In genomic region chr5:147945000-147945666, GRCm38 (mm10) we compare ENCODE assay signal across 9 mouse cellular contexts. TPM values are rescaled to one million over a fixed set of nuclear protein-coding genes. Genes with fewer than 3 reads are reported as not detected.
A peak's percentile ranks its signal among the peaks of the same experiment; 100 is the strongest.
DNase-seq lines count a peak whose midpoint lies in the region; ATAC-seq and TF ChIP-seq lines count a peak whose summit lies in the region.
"Had no signal": no experiment of that assay in that cellular context is flagged by ENCODE, and none has a peak within 500 bp of the region (broad histone marks: within the 10 kb centered on the region; RNA-seq: fewer than 3 reads in every experiment).

No protein-coding gene starts in this region.

- no peak for ATAC-seq in kidney, postnatal 0 days (replicated peaks; ENCODE audit: low FRiP score, low read depth)
- no peak for ATAC-seq in kidney, embryonic 15.5 days (replicated peaks; ENCODE audit: low FRiP score)
- no peak for ATAC-seq in forebrain, embryonic 12.5 days (ENCODE audit: low FRiP score)

- no peaks in the 10 kb centered on the region for H3K36me3 ChIP-seq in kidney, postnatal 0 days (ENCODE audit: insufficient read depth, low read length)
- H3K36me3 ChIP-seq in kidney, embryonic 15.5 days: no peaks in the 10 kb centered on the region
- H3K36me3 ChIP-seq in MEL (ENCODE audit: control insufficient read depth in 1 of 2, insufficient read depth in 2 of 2, low read length in 2 of 2): no peaks in the 10 kb centered on the region
- no peaks in the 10 kb centered on the region for H3K36me3 ChIP-seq in forebrain, embryonic 12.5 days (replicated peaks)
- H3K36me3 ChIP-seq: embryonic facial prominence, embryonic 15.5 days; stomach, embryonic 15.5 days had no signal

- peak; percentile 56 for TF ChIP-seq RAD21 in MEL (IDR thresholded peaks at IDR 0.05; ENCODE audit: low read depth, low read length)

- whole genome bisulfite sequencing in kidney, postnatal 0 days: 29% methylated on average over 5 of the region's 5 CpGs
- WGBS in kidney, embryonic 15.5 days: 30% methylated on average over 5 of the region's 5 CpGs
- WGBS in forebrain, embryonic 12.5 days: 39% methylated on average over 5 of the region's 5 CpGs

- no peak overlapping the region for H3K27ac ChIP-seq in kidney, postnatal 0 days
- H3K27ac ChIP-seq in kidney, embryonic 15.5 days: no peak overlapping the region
- no peak overlapping the region for H3K27ac ChIP-seq in MEL (ENCODE audit: control insufficient read depth, low read depth, low read length)
- no peak overlapping the region for H3K27ac ChIP-seq in forebrain, embryonic 12.5 days
- H3K27ac ChIP-seq: embryonic facial prominence, embryonic 15.5 days; stomach, embryonic 15.5 days had no signal

- no peak for TF ChIP-seq POLR2A in MEL (IDR thresholded peaks at IDR 0.05; ENCODE audit: control insufficient read depth in 1 of 2, insufficient read depth in 1 of 2, low read depth in 1 of 2, low read length in 2 of 2, poor library complexity in 1 of 2)

- TF ChIP-seq CTCF in kidney, postnatal 0 days (IDR thresholded peaks at IDR 0.05; ENCODE audit: low read depth): peak; percentile 79
- TF ChIP-seq CTCF in MEL (IDR thresholded peaks at IDR 0.05 in 2 of 3, conservative IDR thresholded peaks at IDR 0.05 in 1 of 3; ENCODE audit: control insufficient read depth in 1 of 3, insufficient read depth in 1 of 3, low read depth in 2 of 3, low read length in 3 of 3, poor library complexity in 1 of 3, severe bottlenecking in 1 of 3): peak; percentile 28 to 52 (median 30); a peak in 4 of 6 replicates

- no peak overlapping the region for H3K4me3 ChIP-seq in kidney, postnatal 0 days (replicated peaks; ENCODE audit: low read depth, low read length)
- no peak overlapping the region for H3K4me3 ChIP-seq in kidney, embryonic 15.5 days (replicated peaks)
- H3K4me3 ChIP-seq in MEL (ENCODE audit: control insufficient read depth in 1 of 2, insufficient read depth in 1 of 2, low read depth in 2 of 2, low read length in 2 of 2): no peak overlapping the region
- no peak overlapping the region for H3K4me3 ChIP-seq in forebrain, embryonic 12.5 days (replicated peaks)
- H3K4me3 ChIP-seq: embryonic facial prominence, embryonic 15.5 days; stomach, embryonic 15.5 days had no signal

- H3K9ac ChIP-seq in kidney, postnatal 0 days (ENCODE audit: low read depth, low read length): no peak overlapping the region
- no peak overlapping the region for H3K9ac ChIP-seq in kidney, embryonic 15.5 days
- no peak overlapping the region for H3K9ac ChIP-seq in MEL (ENCODE audit: control insufficient read depth, low read depth, low read length, poor library complexity, severe bottlenecking)
- no peak overlapping the region for H3K9ac ChIP-seq in forebrain, embryonic 12.5 days
- H3K9ac ChIP-seq: embryonic facial prominence, embryonic 15.5 days; stomach, embryonic 15.5 days had no signal

- H3K79me2 ChIP-seq in MEL (ENCODE audit: control insufficient read depth, insufficient read depth, low read length, poor library complexity): no peaks in the 10 kb centered on the region

- H3K9me3 ChIP-seq in kidney, postnatal 0 days (replicated peaks; ENCODE audit: low read length): no peaks in the 10 kb centered on the region
- peaks cover 7% of the 10 kb centered on the region; the same call in 1 of the 2 replicates for H3K9me3 ChIP-seq in kidney, embryonic 15.5 days (replicated peaks)
- H3K9me3 ChIP-seq in MEL (replicated peaks; ENCODE audit: insufficient read depth, low read length): no peaks in the 10 kb centered on the region
- peaks cover 3% of the 10 kb centered on the region; the same call in 1 of the 2 replicates for H3K9me3 ChIP-seq in forebrain, embryonic 12.5 days
- H3K9me3 ChIP-seq: embryonic facial prominence, embryonic 15.5 days; stomach, embryonic 15.5 days had no signal

- no peak for TF ChIP-seq EP300 in MEL (IDR thresholded peaks at IDR 0.05; ENCODE audit: low read depth in 1 of 2, low read length in 2 of 2)

- peak; percentile 76 for DNase-seq in kidney, postnatal 0 days (ENCODE audit: low spot score)
- DNase-seq in MEL (ENCODE audit: low read depth, low spot score): peak; percentile 23
- peak; percentile 41 for DNase-seq in adrenal gland, postnatal 14 days
- DNase-seq in kidney, postnatal 10 days: peak; percentile 52
- no peak for DNase-seq in ovary, postnatal 14 days (ENCODE audit: low spot score)

- no peaks in the 10 kb centered on the region for H3K27me3 ChIP-seq in kidney, postnatal 0 days (ENCODE audit: insufficient read depth, low read length)
- no peaks in the 10 kb centered on the region for H3K27me3 ChIP-seq in kidney, embryonic 15.5 days
- H3K27me3 ChIP-seq in MEL (ENCODE audit: control insufficient read depth in 1 of 2, insufficient read depth in 2 of 2, low read length in 2 of 2): no peaks in the 10 kb centered on the region
- no peaks in the 10 kb centered on the region for H3K27me3 ChIP-seq in forebrain, embryonic 12.5 days
- H3K27me3 ChIP-seq: embryonic facial prominence, embryonic 15.5 days; stomach, embryonic 15.5 days had no signal

- no peaks in the 10 kb centered on the region for H3K4me1 ChIP-seq in kidney, postnatal 0 days (replicated peaks; ENCODE audit: insufficient read depth, low read length)
- no peaks in the 10 kb centered on the region for H3K4me1 ChIP-seq in kidney, embryonic 15.5 days
- no peaks in the 10 kb centered on the region for H3K4me1 ChIP-seq in MEL (ENCODE audit: control insufficient read depth in 1 of 2, insufficient read depth in 2 of 2, low read length in 2 of 2)
- H3K4me1 ChIP-seq in forebrain, embryonic 12.5 days: no peaks in the 10 kb centered on the region
- H3K4me1 ChIP-seq: embryonic facial prominence, embryonic 15.5 days; stomach, embryonic 15.5 days had no signal

- no peak overlapping the region for H3K4me2 ChIP-seq in kidney, postnatal 0 days (ENCODE audit: low read length)
- no peak overlapping the region for H3K4me2 ChIP-seq in kidney, embryonic 15.5 days
- H3K4me2 ChIP-seq in forebrain, embryonic 12.5 days: no peak overlapping the region
- H3K4me2 ChIP-seq: embryonic facial prominence, embryonic 15.5 days; stomach, embryonic 15.5 days had no signal

TF ChIP-seq in MEL, 35 proteins besides CTCF, POLR2A, EP300 and RAD21:
- no peak for TF ChIP-seq ZKSCAN1 (IDR thresholded peaks at IDR 0.05; ENCODE audit: low read depth, low read length)
- TF ChIP-seq GABPA (IDR thresholded peaks at IDR 0.05; ENCODE audit: low read depth, low read length): no peak
- TF ChIP-seq USF1 (IDR thresholded peaks at IDR 0.05; ENCODE audit: low read depth, low read length): no peak
- TF ChIP-seq ZC3H11A (IDR thresholded peaks at IDR 0.05; ENCODE audit: low read depth, low read length): peak; percentile 28; the same call in 1 of the 2 replicates
- no peak for TF ChIP-seq TBP (IDR thresholded peaks at IDR 0.05; ENCODE audit: low read depth, low read length)
- TF ChIP-seq GATA1 (IDR thresholded peaks at IDR 0.05; ENCODE audit: low read depth, low read length): no peak
- no peak for TF ChIP-seq UBTF (IDR thresholded peaks at IDR 0.05; ENCODE audit: borderline replicate concordance, insufficient read depth, low read depth, low read length)
- TF ChIP-seq MYB (IDR thresholded peaks at IDR 0.05; ENCODE audit: low read depth, low read length): no peak
- TF ChIP-seq MYC (IDR thresholded peaks at IDR 0.05; ENCODE audit: low read depth, low read length): no peak
- TF ChIP-seq POLR2AphosphoS2 (IDR thresholded peaks at IDR 0.05; ENCODE audit: low read length): no peak
- no peak for TF ChIP-seq ZNF384 (IDR thresholded peaks at IDR 0.05; ENCODE audit: low read depth, low read length)
- no peak for TF ChIP-seq HCFC1 (IDR thresholded peaks at IDR 0.05; ENCODE audit: low read depth, low read length)
- TF ChIP-seq JUND (IDR thresholded peaks at IDR 0.05; ENCODE audit: low read depth, low read length): no peak
- TF ChIP-seq SMC3 (IDR thresholded peaks at IDR 0.05; ENCODE audit: low read depth, low read length): peak; percentile 52
- no peak for TF ChIP-seq RCOR1 (IDR thresholded peaks at IDR 0.05; ENCODE audit: low read depth, low read length)
- no peak for TF ChIP-seq BHLHE40 (IDR thresholded peaks at IDR 0.05; ENCODE audit: borderline replicate concordance, low read depth, low read length)
TF ChIP-seq in MEL: peak in this region for 2.

RNA-seq across cellular contexts. Expression of gene Mtus2, which starts 12.0 kb away (rescaled TPM):
- polyA plus RNA-seq in kidney, postnatal 0 days (2015; fragmentation: Nextera tagmentation; extraction: Ambion mirVana): 3.2 and 4.1 TPM in 2 replicates
- polyA plus RNA-seq in kidney, embryonic 15.5 days (2015; fragmentation: Nextera tagmentation; extraction: Ambion mirVana): 3.6 and 3.9 TPM in 2 replicates
- total RNA-seq in MEL (2012; rRNA removed): 0.07 and 0.08 TPM in 2 replicates
- polyA plus RNA-seq in MEL (2012; ENCODE audit: insufficient read depth in 1 of 2, insufficient read length in 2 of 2, low read depth in 1 of 2, low replicate concordance in 2 of 2, missing spikeins in 1 of 2): not detected
- total RNA-seq in adrenal gland, postnatal 14 days (2021): 2.4 and 3.5 TPM in 2 replicates
- polyA plus RNA-seq in forebrain, embryonic 12.5 days (2016; fragmentation: Nextera tagmentation; extraction: Ambion mirVana): 11.4 and 14.4 TPM in 2 replicates

RNA-seq across cellular contexts. Expression of gene Slc46a3, which starts 50.5 kb away (rescaled TPM):
- polyA plus RNA-seq in kidney, postnatal 0 days (2015; fragmentation: Nextera tagmentation; extraction: Ambion mirVana): 2.9 and 3.0 TPM in 2 replicates
- polyA plus RNA-seq in kidney, embryonic 15.5 days (2015; fragmentation: Nextera tagmentation; extraction: Ambion mirVana): 2.3 and 2.5 TPM in 2 replicates
- total RNA-seq in MEL (2012; rRNA removed): 2.5 and 3.0 TPM in 2 replicates
- polyA plus RNA-seq in MEL (2012; ENCODE audit: insufficient read depth in 1 of 2, insufficient read length in 2 of 2, low read depth in 1 of 2, low replicate concordance in 2 of 2, missing spikeins in 1 of 2): 1 to 10 TPM in 1 of 2 experiments, not detected in 1; 7.7 TPM
- 10.0 and 11.2 TPM in 2 replicates for total RNA-seq in adrenal gland, postnatal 14 days (2021)
- polyA plus RNA-seq in forebrain, embryonic 12.5 days (2016; fragmentation: Nextera tagmentation; extraction: Ambion mirVana): 3.2 and 4.2 TPM in 2 replicates
